Mouse (Mus musculus) lung, postnatal 0 days (tissue): ENCODE data around the gene Castor1.

Experiments used
- CTCF ChIP-seq: IDR thresholded peaks from 2 replicates; pipeline ENCODE4 v1.5.1; 2016; ENCODE audit warnings: antibody characterized with exemption, mild to moderate bottlenecking
- EP300 ChIP-seq: IDR thresholded peaks from 2 replicates; pipeline ENCODE4 v1.6.1; 2016; ENCODE audit warnings: antibody characterized with exemption, mild to moderate bottlenecking, control low read depth

DNA sequence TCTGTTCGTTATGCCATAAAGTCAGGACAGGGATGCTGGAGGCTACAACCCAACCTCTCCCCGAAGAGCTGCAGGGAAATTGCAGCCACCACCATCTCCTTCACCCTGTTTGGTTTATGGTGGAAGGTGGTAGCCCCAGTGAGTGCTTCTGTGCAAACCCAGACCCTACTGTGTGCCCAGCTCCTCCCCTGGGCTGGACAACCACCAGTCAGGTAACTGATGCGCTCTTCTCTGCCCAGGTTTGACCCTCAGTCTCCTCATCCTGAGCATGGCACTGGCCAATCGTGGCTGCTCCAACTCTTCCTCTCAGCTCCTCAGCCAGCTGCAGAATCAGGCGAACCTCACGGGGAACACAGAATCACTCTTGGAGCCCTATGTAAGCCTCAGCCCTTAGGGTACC lies 20.1 kb downstream of the Castor1 start:
- TF ChIP-seq CTCF = no peak
- no peak for TF ChIP-seq EP300
